Mouse (Mus musculus): ENCODE measurements around the gene Naaladl1. TPM values are rescaled to one million over a fixed set of nuclear protein-coding genes. Genes with fewer than 3 reads are reported as not detected.
A peak's percentile ranks its signal among the peaks of the same experiment; 100 is the strongest.

Gene Naaladl1
- total and polyA plus RNA-seq, 3 experiments, result 0.35 to 1.7 TPM; not detected in 1

GRCm38 (mm10) chr19:6118677-6119185, 13.1 kb downstream of the Naaladl1 start:
- Histone ChIP-seq H3K27ac (ENCODE audit: control insufficient read depth, low read depth, low read length) (peak overlapping the region; percentile 47), H3K9me3 (replicated peaks; ENCODE audit: insufficient read depth, low read length) (no peaks in the 10 kb centered on the region), H3K36me3 (ENCODE audit: control insufficient read depth in 1 of 2, insufficient read depth in 2 of 2, low read length in 2 of 2) (peaks cover 0 to 10% of the 10 kb centered on the region in 2 experiments; a peak in 2 of 4 replicates), H3K27me3 (ENCODE audit: control insufficient read depth in 1 of 2, insufficient read depth in 2 of 2, low read length in 2 of 2) (no peaks in the 10 kb centered on the region), H3K4me3 (ENCODE audit: control insufficient read depth in 1 of 2, insufficient read depth in 1 of 2, low read depth in 2 of 2, low read length in 2 of 2) (peak overlapping the region; percentile 60 to 74), H3K4me1 (ENCODE audit: control insufficient read depth in 1 of 2, insufficient read depth in 2 of 2, low read length in 2 of 2) (peaks cover 2 to 10% of the 10 kb centered on the region in 2 experiments; a peak in 2 of 4 replicates), H3K9ac (ENCODE audit: control insufficient read depth, low read depth, low read length, poor library complexity, severe bottlenecking) (peak overlapping the region; percentile 48), H3K79me2 (ENCODE audit: control insufficient read depth, insufficient read depth, low read length, poor library complexity) (peaks cover 22% of the 10 kb centered on the region)
- TF ChIP-seq ETS1 (IDR thresholded peaks at IDR 0.05; ENCODE audit: low read depth, low read length) (0 out of 2 replicates have a peak, but pooled peaks have one; percentile 1), MYC (IDR thresholded peaks at IDR 0.05; ENCODE audit: low read depth, low read length) (no peak)
- peak; percentile 40 for DNase-seq (ENCODE audit: low read depth, low spot score)

DNA sequence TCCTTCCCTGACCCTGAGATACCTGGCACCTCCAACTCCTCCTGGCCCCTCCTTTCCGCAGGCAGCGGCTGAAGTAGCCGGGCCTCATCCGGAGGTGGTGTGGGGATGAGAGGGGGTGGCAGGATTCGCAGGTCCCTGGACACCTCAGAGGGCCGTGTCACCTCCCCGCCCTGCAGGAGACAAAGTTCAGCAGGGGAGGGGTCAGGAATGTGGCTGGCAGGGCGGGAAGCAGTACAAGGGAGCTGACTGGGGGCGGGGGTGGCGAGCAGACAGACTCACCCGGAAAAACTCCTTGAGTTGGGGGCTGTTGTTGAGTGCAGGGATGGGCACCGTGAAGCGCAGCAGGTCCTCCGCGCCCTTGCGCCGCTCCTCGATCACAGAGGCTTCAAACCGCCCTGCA, 16.2 kb downstream of the Naaladl1 start:
- peaks cover under 1 to 4% of the 10 kb centered on the region in 2 experiments; a peak in 3 of 4 replicates for H3K4me1 ChIP-seq (ENCODE audit: control insufficient read depth in 1 of 2, insufficient read depth in 2 of 2, low read length in 2 of 2)
- H3K9ac ChIP-seq (ENCODE audit: control insufficient read depth, low read depth, low read length, poor library complexity, severe bottlenecking), result no peak overlapping the region
- no peak overlapping the region for H3K4me3 ChIP-seq (ENCODE audit: control insufficient read depth in 1 of 2, insufficient read depth in 1 of 2, low read depth in 2 of 2, low read length in 2 of 2)
- no peaks in the 10 kb centered on the region for H3K27me3 ChIP-seq (ENCODE audit: control insufficient read depth in 1 of 2, insufficient read depth in 2 of 2, low read length in 2 of 2)
- no peak for DNase-seq (ENCODE audit: low read depth, low spot score)
- no peak overlapping the region for H3K27ac ChIP-seq (ENCODE audit: control insufficient read depth, low read depth, low read length)
- H3K9me3 ChIP-seq (replicated peaks; ENCODE audit: insufficient read depth, low read length), result no peaks in the 10 kb centered on the region
- TF ChIP-seq GATA1 (IDR thresholded peaks at IDR 0.05; ENCODE audit: low read depth, low read length) (no peak), TCF12 (IDR thresholded peaks at IDR 0.05; ENCODE audit: low read depth, low read length) (no peak), MAFK (IDR thresholded peaks at IDR 0.05; ENCODE audit: borderline replicate concordance, low read depth, low read length) (no peak), HCFC1 (IDR thresholded peaks at IDR 0.05; ENCODE audit: low read depth, low read length) (no peak), MAZ (IDR thresholded peaks at IDR 0.05; ENCODE audit: low read depth, low read length) (no peak), RCOR1 (IDR thresholded peaks at IDR 0.05; ENCODE audit: low read depth, low read length) (no peak), ZC3H11A (IDR thresholded peaks at IDR 0.05; ENCODE audit: low read depth, low read length) (no peak), POLR2AphosphoS5 (IDR thresholded peaks at IDR 0.05; ENCODE audit: borderline replicate concordance, low read depth, low read length) (no peak)
- peaks cover 15% of the 10 kb centered on the region for H3K79me2 ChIP-seq (ENCODE audit: control insufficient read depth, insufficient read depth, low read length, poor library complexity)
- peaks cover 0 to 7% of the 10 kb centered on the region in 2 experiments; a peak in 2 of 4 replicates for H3K36me3 ChIP-seq (ENCODE audit: control insufficient read depth in 1 of 2, insufficient read depth in 2 of 2, low read length in 2 of 2)

GRCm38 (mm10) chr19:6123330-6123729, 17.7 kb downstream of the Naaladl1 start:
- TF ChIP-seq TBP (IDR thresholded peaks at IDR 0.05; ENCODE audit: low read depth, low read length), result no peak
- Histone ChIP-seq H3K27ac (ENCODE audit: control insufficient read depth, low read depth, low read length) (no peak overlapping the region), H3K9me3 (replicated peaks; ENCODE audit: insufficient read depth, low read length) (no peaks in the 10 kb centered on the region), H3K4me3 (ENCODE audit: control insufficient read depth in 1 of 2, insufficient read depth in 1 of 2, low read depth in 2 of 2, low read length in 2 of 2) (no peak overlapping the region), H3K9ac (ENCODE audit: control insufficient read depth, low read depth, low read length, poor library complexity, severe bottlenecking) (no peak overlapping the region), H3K4me1 (ENCODE audit: control insufficient read depth in 1 of 2, insufficient read depth in 2 of 2, low read length in 2 of 2) (peaks cover 0 to 3% of the 10 kb centered on the region in 2 experiments; a peak in 2 of 4 replicates), H3K27me3 (ENCODE audit: control insufficient read depth in 1 of 2, insufficient read depth in 2 of 2, low read length in 2 of 2) (no peaks in the 10 kb centered on the region), H3K36me3 (ENCODE audit: control insufficient read depth in 1 of 2, insufficient read depth in 2 of 2, low read length in 2 of 2) (peaks cover 0 to 7% of the 10 kb centered on the region in 2 experiments; a peak in 2 of 4 replicates), H3K79me2 (ENCODE audit: control insufficient read depth, insufficient read depth, low read length, poor library complexity) (peaks cover 1% of the 10 kb centered on the region; the same call in 1 of the 2 replicates)
- no peak for DNase-seq (ENCODE audit: low read depth, low spot score)
